Mouse (Mus musculus) stomach, postnatal 0 days (tissue): ENCODE measurements around the gene Adck2.

ENCODE experiments used
- CTCF ChIP-seq: IDR thresholded peaks from 2 replicates; pipeline ENCODE4 v1.5.1; 2016; ENCODE audit warnings: antibody characterized with exemption, low read depth, mild to moderate bottlenecking, moderate library complexity
- EP300 ChIP-seq: optimal IDR thresholded peaks from 2 replicates; pipeline ENCODE3; 2016; ENCODE audit warnings: antibody characterized with exemption

DNA sequence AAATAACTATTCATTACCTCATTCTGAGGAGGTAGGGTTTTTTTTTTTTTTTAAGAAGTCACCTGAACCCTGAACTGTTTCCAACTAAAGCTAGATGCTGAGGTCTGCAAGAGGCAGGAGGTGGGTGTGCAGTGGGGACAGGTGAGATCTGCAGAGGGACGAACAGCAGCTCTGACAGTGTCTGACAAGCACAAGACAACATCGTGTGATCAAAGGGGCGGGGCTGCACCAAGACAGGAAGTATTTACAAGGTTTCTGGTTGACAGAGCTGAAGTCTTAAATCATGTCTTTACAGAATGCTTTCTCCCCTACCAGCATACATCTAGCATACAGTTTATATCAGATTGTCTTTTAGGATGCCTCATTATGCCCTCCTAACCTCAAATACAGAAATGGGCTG is 33.2 kb downstream of the Adck2 start:
- TF ChIP-seq CTCF = no peak
- no peak for TF ChIP-seq EP300
